Mouse (Mus musculus) heart, embryonic 10.5 days (tissue): ENCODE data around the gene Fryl. TPM values are rescaled to one million over a fixed set of nuclear protein-coding genes. Genes with fewer than 3 reads are reported as not detected.

Experiments used
- DNase-seq: peaks from one replicate; pipeline ENCODE4 v3.0.0-alpha.2; 2017; ENCODE audit warnings: low spot score
- H3K27ac ChIP-seq: fragments of 300-500 bp; sonication (generic); 2 replicates; pipeline ENCODE4 v1.5.1; 2016; ENCODE audit warnings: mild to moderate bottlenecking
- H3K27me3 ChIP-seq: fragments of 300-500 bp; sonication (generic); 2 replicates; pipeline ENCODE4 v1.6.1; 2016; ENCODE audit warnings: mild to moderate bottlenecking; ENCODE audit not compliant: poor library complexity, insufficient read depth, severe bottlenecking
- H3K36me3 ChIP-seq: fragments of 300-500 bp; sonication (generic); 2 replicates; pipeline ENCODE4 v1.6.1; 2016; ENCODE audit warnings: mild to moderate bottlenecking, moderate library complexity
- H3K4me1 ChIP-seq: fragments of 300-500 bp; sonication (generic); 2 replicates; pipeline ENCODE4 v1.6.1; 2016; ENCODE audit warnings: mild to moderate bottlenecking
- H3K4me3 ChIP-seq: fragments of 300-500 bp; sonication (generic); 2 replicates; pipeline ENCODE4 v1.5.1; 2016; ENCODE audit warnings: mild to moderate bottlenecking, moderate library complexity
- H3K9me3 ChIP-seq: fragments of 300-500 bp; sonication (generic); 2 replicates; pipeline ENCODE4 v1.6.1; 2016; ENCODE audit warnings: mild to moderate bottlenecking, moderate library complexity
- WGBS: fragments of 180-500 bp; shearing (Covaris S2); methylation state at CpG from one replicate; pipeline ENCODE4 v1.1.7; 2016; 5-methylcytosine and 5-hydroxymethylcytosine counted together
- polyA plus RNA-seq: library from polyadenylated mRNA; unstranded; fragments of >200 nt; fragmentation: Nextera tagmentation; extraction: Ambion mirVana; gene quantifications from 2 replicates; pipeline ENCODE4 v1.2.1, GENCODE M21; 2016

Fryl gene
- polyA plus RNA-seq, 1 experiment from 2014 or later = 27.7 TPM

DNA sequence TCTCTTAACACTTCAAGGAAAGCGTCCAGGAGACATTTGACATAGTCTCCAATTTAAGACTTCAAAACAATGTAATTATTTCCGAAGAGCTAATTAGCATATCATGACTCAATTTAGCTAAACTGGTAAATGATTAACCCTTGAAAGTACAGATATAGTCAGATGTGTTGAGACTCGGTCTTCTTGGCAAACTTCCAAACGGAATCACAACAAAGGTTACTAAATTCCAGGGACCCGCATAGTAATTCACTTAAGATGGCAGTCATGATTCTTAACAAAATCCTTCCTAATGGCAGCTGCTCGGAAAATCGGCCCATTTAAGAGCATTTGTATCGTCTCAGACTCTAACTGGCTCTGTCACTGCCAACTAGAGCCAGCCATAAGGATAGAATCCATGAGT is 266.7 kb downstream of the Fryl start:
- DNase-seq = no peak
- H3K4me3 ChIP-seq = no peak overlapping the region
- H3K4me1 ChIP-seq = peaks cover 7% of the 10 kb centered on the region; the same call in 1 of the 2 replicates
- no peak overlapping the region for H3K27ac ChIP-seq
- no peaks in the 10 kb centered on the region for H3K27me3 ChIP-seq
- H3K36me3 ChIP-seq = no peaks in the 10 kb centered on the region
- 79% methylated on average over 8 of the region's 8 CpGs for WGBS
- H3K9me3 ChIP-seq = no peaks in the 10 kb centered on the region

DNA sequence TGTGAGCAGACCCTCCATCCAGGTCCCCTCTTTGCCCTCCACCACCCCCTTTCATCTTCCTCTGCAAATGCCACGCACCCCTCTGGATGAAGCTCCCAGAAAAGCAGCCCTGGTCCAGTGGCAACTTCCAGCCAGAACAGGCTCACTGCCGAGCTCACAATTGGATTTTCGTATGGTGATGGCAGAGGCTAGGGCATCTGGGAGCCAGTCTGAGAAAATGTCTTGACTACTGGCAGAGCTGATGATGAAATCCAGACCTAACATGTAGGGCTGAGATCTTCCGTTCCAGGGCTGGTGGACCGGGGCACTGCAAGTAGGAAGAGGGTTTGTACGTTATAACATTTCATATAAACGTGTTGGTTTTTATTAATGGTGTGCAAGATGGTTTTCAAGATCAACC is 268.6 kb downstream of the Fryl start:
- peaks cover 4% of the 10 kb centered on the region; the same call in 1 of the 2 replicates for H3K4me1 ChIP-seq
- H3K36me3 ChIP-seq = no peaks in the 10 kb centered on the region
- DNase-seq = no peak
- WGBS = 80% methylated on average over 7 of the region's 7 CpGs
- H3K9me3 ChIP-seq = no peaks in the 10 kb centered on the region
- H3K27ac ChIP-seq = no peak overlapping the region
- no peak overlapping the region for H3K4me3 ChIP-seq
- H3K27me3 ChIP-seq = no peaks in the 10 kb centered on the region

DNA sequence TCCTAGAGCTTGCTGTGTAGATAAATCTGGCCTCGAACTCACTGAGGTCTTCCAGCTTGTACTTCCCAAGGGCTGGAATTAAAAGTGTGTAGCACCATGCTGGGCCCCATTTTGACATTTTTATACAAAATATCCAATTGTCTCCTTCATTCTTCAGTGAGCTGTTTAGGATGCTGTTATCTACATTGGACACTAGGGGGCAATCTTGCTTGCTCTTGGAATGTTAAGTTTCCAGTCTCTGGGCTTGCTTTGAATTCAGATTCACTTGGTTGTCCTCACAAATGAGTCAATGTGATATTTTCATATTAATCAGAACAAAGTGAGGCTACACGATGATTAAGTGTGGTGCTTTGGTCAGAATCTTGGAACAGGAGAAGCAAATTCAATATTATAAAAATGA is 272.3 kb downstream of the Fryl start:
- no peaks in the 10 kb centered on the region for H3K4me1 ChIP-seq
- no peak overlapping the region for H3K4me3 ChIP-seq
- no peaks in the 10 kb centered on the region for H3K27me3 ChIP-seq
- no peaks in the 10 kb centered on the region for H3K9me3 ChIP-seq
- peaks cover 20% of the 10 kb centered on the region; the same call in 1 of the 2 replicates for H3K36me3 ChIP-seq
- peak; percentile 66 for DNase-seq
- no peak overlapping the region for H3K27ac ChIP-seq
- 7% methylated on average over 2 of the region's 2 CpGs for WGBS

- WGBS = 89% methylated on average over 4 of the region's 4 CpGs
- H3K27ac ChIP-seq = no peak overlapping the region
- H3K4me1 ChIP-seq = no peaks in the 10 kb centered on the region
- H3K27me3 ChIP-seq = no peaks in the 10 kb centered on the region
- H3K4me3 ChIP-seq = no peak overlapping the region
- H3K9me3 ChIP-seq = no peaks in the 10 kb centered on the region
- DNase-seq = no peak
- peaks cover 71% of the 10 kb centered on the region for H3K36me3 ChIP-seq
These were observed 279.9 kb downstream of the Fryl start for GRCm38 (mm10) chr5:72976539-72976938.

DNA sequence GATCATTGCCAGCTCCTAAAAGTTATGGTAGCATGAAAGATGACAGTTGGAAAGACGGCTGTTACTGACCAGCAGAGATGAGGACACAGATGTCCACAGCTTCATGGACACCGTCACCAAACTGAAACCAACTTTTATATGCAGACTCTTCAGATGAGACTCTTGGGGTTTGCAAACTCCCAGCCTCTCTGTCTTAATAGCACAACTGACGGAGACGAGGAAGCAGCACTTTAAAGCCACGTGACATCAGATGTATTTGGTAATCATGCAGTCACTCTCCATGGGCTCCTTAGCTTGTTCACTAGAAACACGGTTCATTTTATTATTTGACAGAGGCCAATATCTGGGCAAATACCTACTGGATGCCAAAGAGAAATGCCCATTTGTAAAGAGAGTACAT is 280.4 kb downstream of the Fryl start:
- peak; percentile 52 for DNase-seq

DNA sequence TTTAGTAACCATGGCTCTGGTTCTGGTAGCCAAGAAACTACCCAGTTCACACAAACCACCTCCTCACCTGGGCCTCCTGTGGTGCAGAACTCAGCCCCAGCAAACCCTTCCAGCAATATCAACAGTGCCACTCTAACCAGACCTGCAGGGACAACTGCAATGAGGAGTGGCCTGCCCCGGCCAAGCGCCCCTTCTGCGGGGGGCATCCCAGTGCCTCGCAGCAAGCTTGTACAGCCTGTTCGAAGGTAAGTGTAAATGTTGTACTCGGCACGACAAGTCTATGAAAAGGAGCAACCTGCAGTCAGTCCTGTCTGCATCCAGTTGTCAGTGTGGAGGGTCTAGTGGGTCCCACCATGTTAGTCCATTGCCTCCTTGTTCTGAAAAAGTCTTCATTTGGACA is 281.8 kb downstream of the Fryl start, which contains the start of gene Gm10135:
TSS of gene Gm10135 (minus strand) at position 101 of the 400 bp plus-strand sequence.
- H3K36me3 ChIP-seq = peaks cover 64% of the 10 kb centered on the region
- H3K4me1 ChIP-seq = no peaks in the 10 kb centered on the region
- no peak for DNase-seq
- H3K9me3 ChIP-seq = no peaks in the 10 kb centered on the region
- no peak within 1 kb of the TSS for H3K4me3 ChIP-seq
- no peak within 1 kb of the TSS for H3K27ac ChIP-seq
- 95% methylated on average over 7 of the region's 7 CpGs for WGBS
- no peaks in the 10 kb centered on the region for H3K27me3 ChIP-seq

More for the DNA sequence above, 280.4 kb downstream of the Fryl start:
- no peaks in the 10 kb centered on the region for H3K27me3 ChIP-seq
- H3K4me3 ChIP-seq = no peak overlapping the region
- WGBS = 90% methylated on average over 6 of the region's 6 CpGs
- H3K27ac ChIP-seq = no peak overlapping the region
- H3K4me1 ChIP-seq = no peaks in the 10 kb centered on the region
- peaks cover 69% of the 10 kb centered on the region for H3K36me3 ChIP-seq
- no peaks in the 10 kb centered on the region for H3K9me3 ChIP-seq

DNA sequence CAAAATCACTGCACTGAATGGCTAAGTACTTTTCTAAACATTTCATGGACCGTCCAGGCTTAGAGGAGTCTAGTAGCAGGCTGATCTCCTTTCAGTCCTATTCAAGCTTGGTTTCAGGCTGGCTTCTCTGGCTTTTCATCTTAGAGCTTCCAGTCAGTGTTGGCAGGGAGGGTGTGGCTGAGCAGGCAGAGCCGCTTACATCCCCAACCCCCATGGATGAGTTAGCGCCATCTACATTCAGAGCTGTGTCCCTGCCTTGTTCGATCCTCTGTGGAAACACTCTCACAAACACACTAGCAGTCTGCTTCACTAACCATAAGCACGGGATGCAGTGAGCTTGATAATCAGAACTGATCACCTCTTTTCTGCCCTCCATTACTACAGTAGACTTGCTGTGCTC is 283.5 kb downstream of the Fryl start:
- Histone ChIP-seq H3K36me3 (peaks cover 63% of the 10 kb centered on the region), H3K9me3 (no peaks in the 10 kb centered on the region), H3K4me3 (no peak overlapping the region), H3K27me3 (no peaks in the 10 kb centered on the region), H3K27ac (no peak overlapping the region), H3K4me1 (no peaks in the 10 kb centered on the region)
- WGBS = 67% methylated on average over 5 of the region's 5 CpGs
- DNase-seq = no peak

DNA sequence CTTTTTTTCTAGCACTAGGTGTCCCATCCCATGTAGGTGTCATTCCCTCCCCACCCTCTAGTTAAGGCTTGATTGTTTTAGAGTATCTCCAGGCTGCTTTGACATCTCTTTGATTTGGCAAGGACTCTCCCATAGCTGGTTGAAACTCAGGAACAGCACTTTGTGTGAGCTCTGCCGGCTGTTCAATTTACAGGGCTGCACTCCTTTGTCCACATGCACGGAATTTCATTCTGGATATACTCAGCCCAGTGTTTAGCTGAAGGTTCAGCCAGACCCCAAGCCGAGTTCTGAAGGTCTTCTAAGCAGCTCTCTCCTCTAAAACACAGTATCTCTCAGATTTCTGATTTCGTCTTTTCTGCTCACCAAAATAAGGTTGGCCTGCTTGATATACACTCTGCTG is 284.0 kb downstream of the Fryl start:
- no peak overlapping the region for H3K27ac ChIP-seq

More for the DNA sequence above, 284.0 kb downstream of the Fryl start:
- no peaks in the 10 kb centered on the region for H3K9me3 ChIP-seq
- no peaks in the 10 kb centered on the region for H3K4me1 ChIP-seq
- peaks cover 62% of the 10 kb centered on the region for H3K36me3 ChIP-seq
- H3K4me3 ChIP-seq = no peak overlapping the region
- H3K27me3 ChIP-seq = no peaks in the 10 kb centered on the region
- 77% methylated on average over 4 of the region's 4 CpGs for WGBS
- DNase-seq = peak; percentile 51

Other genes with a start within 250 kb of the Fryl start
- gene Slc10a4, start 249.7 kb downstream of the Fryl start, polyA plus RNA-seq = 0.14 and 0.30 TPM in 2 replicates
- 169 and 198 TPM in 2 replicates for gene Ociad1, start 36.2 kb upstream of the Fryl start, polyA plus RNA-seq
- gene Ociad2, start 84.4 kb upstream of the Fryl start, polyA plus RNA-seq = 21.0 and 23.1 TPM in 2 replicates
- 0.09 TPM in 1 of 2 replicates, not detected in the other for gene Cwh43, start 149.5 kb upstream of the Fryl start, polyA plus RNA-seq
- 18.3 and 20.4 TPM in 2 replicates for gene Dcun1d4, start 224.4 kb upstream of the Fryl start, polyA plus RNA-seq